Mouse (Mus musculus) lung, adult 2 months (tissue): ENCODE measurements around the gene Frmd5.

Experiments used
- CTCF ChIP-seq: fragments of 200-500 bp; IDR thresholded peaks from 2 replicates; pipeline ENCODE4 v1.5.1; 2011; ENCODE audit warnings: mild to moderate bottlenecking, low read length, control low read depth; ENCODE audit not compliant: insufficient read depth
- POLR2A ChIP-seq: fragments of 200-500 bp; IDR thresholded peaks from 2 replicates; pipeline ENCODE4 v1.6.1; 2011; ENCODE audit warnings: low read depth, mild to moderate bottlenecking, control low read depth, low read length, borderline replicate concordance; ENCODE audit errors: extremely low read depth

- TF ChIP-seq POLR2A (no peak), CTCF (no peak)
Observed at GRCm38 (mm10) chr2:121679711-121680110, 127.2 kb downstream of the Frmd5 start.
